Mouse (Mus musculus) myocyte (in vitro differentiated cells): ENCODE results near the gene Rps19bp1. TPM values are rescaled to one million over a fixed set of nuclear protein-coding genes. Genes with fewer than 3 reads are reported as not detected.

Experiments
- H3K27me3 ChIP-seq: one replicate; pipeline ENCODE4 v1.6.1; 2011; ENCODE audit not compliant: control insufficient read depth, insufficient read depth, insufficient read length
- H3K36me3 ChIP-seq: one replicate; pipeline ENCODE4 v1.6.1; 2011; ENCODE audit not compliant: control insufficient read depth, insufficient read depth
- H3K4me2 ChIP-seq: one replicate; pipeline ENCODE4 v1.6.1; 2011; ENCODE audit warnings: low read depth, control low read depth
- H3K4me3 ChIP-seq: one replicate; pipeline ENCODE4 v1.5.1; 2011; ENCODE audit warnings: mild to moderate bottlenecking, control low read depth, moderate library complexity
- H3K79me2 ChIP-seq: one replicate; pipeline ENCODE4 v1.6.1; 2011; ENCODE audit not compliant: control insufficient read depth, insufficient read depth
- H3ac ChIP-seq: one replicate; pipeline ENCODE4 v1.6.1; 2011; ENCODE audit not compliant: control insufficient read depth, insufficient read length
- CEBPB ChIP-seq: IDR thresholded peaks from 2 replicates; pipeline ENCODE4 v1.6.1; 2011; ENCODE audit warnings: mild to moderate bottlenecking, moderate library complexity; ENCODE audit not compliant: poor library complexity, insufficient read depth, severe bottlenecking
- E2F4 ChIP-seq: IDR thresholded peaks from one replicate; pipeline ENCODE4 v1.6.1; 2011; ENCODE audit warnings: mild to moderate bottlenecking, control low read depth, moderate library complexity; ENCODE audit not compliant: insufficient read depth
- MAX ChIP-seq: IDR thresholded peaks from one replicate; pipeline ENCODE4 v1.6.1; 2011; ENCODE audit warnings: low read depth, mild to moderate bottlenecking, control low read depth
- MYOD1 ChIP-seq, 3 experiments: IDR thresholded peaks; one replicate each; pipeline ENCODE4 v1.6.1; 2011; ENCODE audit warnings: control low read depth in 2 of 3, low read depth in 2 of 3, mild to moderate bottlenecking in 2 of 3, moderate library complexity in 1 of 3; ENCODE audit not compliant: insufficient read length in 2 of 3, control insufficient read depth in 1 of 3
- MYOG ChIP-seq, 3 experiments: IDR thresholded peaks; one replicate each; pipeline ENCODE4 v1.6.1; 2011; ENCODE audit warnings: control low read depth in 2 of 3, low read depth in 2 of 3, mild to moderate bottlenecking in 2 of 3; ENCODE audit not compliant: insufficient read length in 2 of 3, control insufficient read depth in 1 of 3, insufficient read depth in 1 of 3
- POLR2A ChIP-seq: IDR thresholded peaks from one replicate; pipeline ENCODE4 v1.6.1; 2011; ENCODE audit warnings: low read depth, mild to moderate bottlenecking, control low read depth, moderate library complexity; ENCODE audit not compliant: insufficient read length
- POLR2AphosphoS2 ChIP-seq: IDR thresholded peaks from one replicate; pipeline ENCODE4 v1.6.1; 2011; ENCODE audit warnings: low read depth, control low read depth; ENCODE audit not compliant: insufficient read length
- REST ChIP-seq: IDR thresholded peaks from one replicate; pipeline ENCODE4 v1.6.1; 2011; ENCODE audit warnings: mild to moderate bottlenecking, control low read depth, moderate library complexity; ENCODE audit not compliant: insufficient read depth, insufficient read length
- SRF ChIP-seq: IDR thresholded peaks from one replicate; pipeline ENCODE4 v1.6.1; 2011; ENCODE audit warnings: low read depth; ENCODE audit not compliant: control insufficient read depth, insufficient read length
- TCF12 ChIP-seq: IDR thresholded peaks from one replicate; pipeline ENCODE4 v1.6.1; 2011; ENCODE audit warnings: mild to moderate bottlenecking, control low read depth; ENCODE audit not compliant: poor library complexity, insufficient read depth, severe bottlenecking
- TCF3 ChIP-seq: IDR thresholded peaks from one replicate; pipeline ENCODE4 v1.6.1; 2011; ENCODE audit warnings: low read depth, control low read depth; ENCODE audit not compliant: insufficient read length
- USF1 ChIP-seq: IDR thresholded peaks from one replicate; pipeline ENCODE4 v1.6.1; 2011; ENCODE audit warnings: low read depth, mild to moderate bottlenecking, control low read depth, moderate library complexity
- polyA plus RNA-seq: library from polyadenylated mRNA; unstranded; fragments of >200 nt; fragmentation: generic; extraction: Trizol; gene quantifications from one replicate; pipeline ENCODE4 v1.2.1, GENCODE M21; 2012; ENCODE audit warnings: missing spikeins

Gene Rps19bp1
- polyA plus RNA-seq, 1 experiment: 144 TPM

GRCm38 (mm10) chr15:80233733-80234509 lies 30.2 kb downstream of the Rps19bp1 start, which contains the start of gene Mief1:
Mief1 (plus strand) TSS chr15:80234018.
- TF ChIP-seq E2F4: no peak
- TF ChIP-seq MAX: no peak
- peak; percentile 64 for TF ChIP-seq POLR2A
- peak in 2 of 3 experiments; percentile 67 to 76 for TF ChIP-seq MYOD1 (IDR thresholded peaks at IDR 0.05; ENCODE audit: control insufficient read depth in 1 of 3, insufficient read length in 2 of 3, low read depth in 2 of 3)
- peak; percentile 73 for TF ChIP-seq SRF
- TF ChIP-seq CEBPB: no peak
- peak; percentile 66 for TF ChIP-seq POLR2AphosphoS2
- peak; percentile 24 to 73 (median 43) for TF ChIP-seq MYOG (IDR thresholded peaks at IDR 0.05; ENCODE audit: control insufficient read depth in 1 of 3, insufficient read depth in 1 of 3, insufficient read length in 2 of 3, low read depth in 2 of 3)
- H3K27me3 ChIP-seq: no peaks in the 10 kb centered on the region
- peaks cover 34% of the 10 kb centered on the region for H3K79me2 ChIP-seq
- H3K36me3 ChIP-seq: peaks cover 33% of the 10 kb centered on the region
- H3K4me2 ChIP-seq: peak within 1 kb of the TSS; percentile 78
- H3ac ChIP-seq: peak within 1 kb of the TSS; percentile 62
- H3K4me3 ChIP-seq: peak within 1 kb of the TSS; percentile 92

DNA sequence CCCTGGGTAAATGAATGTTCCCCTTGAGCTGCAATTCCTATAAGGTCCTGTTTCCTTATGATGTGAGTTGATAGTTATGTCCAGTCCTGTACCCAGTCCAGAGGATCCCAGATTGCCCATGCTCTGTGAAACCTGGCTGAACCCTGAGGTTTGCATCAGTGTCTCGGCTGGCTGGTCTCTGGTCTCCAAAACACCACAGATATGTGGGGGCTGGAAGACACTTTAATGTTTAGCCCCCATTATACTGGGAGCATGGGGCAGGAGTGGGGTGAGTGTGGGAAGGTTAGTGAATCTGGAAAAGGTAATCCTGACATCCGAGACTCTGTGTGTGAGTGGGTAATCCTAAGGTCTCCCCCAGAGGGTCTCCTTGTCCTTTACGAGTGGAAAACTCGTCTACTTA lies 31.1 kb downstream of the Rps19bp1 start:
- Histone ChIP-seq H3K4me2 (peak overlapping the region; percentile 78), H3K27me3 (no peaks in the 10 kb centered on the region), H3K36me3 (peaks cover 24% of the 10 kb centered on the region), H3K79me2 (peaks cover 34% of the 10 kb centered on the region), H3K4me3 (peak overlapping the region; percentile 92), H3ac (no peak overlapping the region)
- no peak for TF ChIP-seq TCF3
- TF ChIP-seq POLR2A: no peak
- no peak for TF ChIP-seq E2F4
- TF ChIP-seq SRF: no peak
- no peak for TF ChIP-seq POLR2AphosphoS2
- no peak for TF ChIP-seq TCF12
- no peak for TF ChIP-seq MYOD1 (IDR thresholded peaks at IDR 0.05; ENCODE audit: control insufficient read depth in 1 of 3, insufficient read length in 2 of 3, low read depth in 2 of 3)
- TF ChIP-seq USF1: no peak
- no peak for TF ChIP-seq MAX
- no peak for TF ChIP-seq CEBPB
- TF ChIP-seq MYOG (IDR thresholded peaks at IDR 0.05; ENCODE audit: control insufficient read depth in 1 of 3, insufficient read depth in 1 of 3, insufficient read length in 2 of 3, low read depth in 2 of 3): no peak
- no peak for TF ChIP-seq REST

DNA sequence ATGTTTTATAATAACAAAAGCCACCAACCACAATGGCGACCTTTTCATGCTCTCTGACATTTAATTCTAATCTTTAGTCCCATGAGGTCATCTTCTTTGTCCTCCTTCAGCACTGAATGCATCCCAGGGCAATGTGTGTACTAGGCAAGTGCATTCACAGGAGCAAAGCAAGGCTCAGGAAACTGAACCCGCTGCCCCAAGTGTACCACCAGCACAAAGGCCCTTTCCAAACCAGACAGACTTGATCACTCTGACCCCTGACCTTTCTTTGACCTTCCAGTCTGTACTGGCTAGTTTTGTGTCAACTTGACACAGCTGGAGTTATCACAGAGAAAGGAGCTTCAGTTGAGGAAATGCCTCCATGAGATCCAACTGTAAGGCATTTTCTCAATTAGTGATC lies 31.8 kb downstream of the Rps19bp1 start:
- Histone ChIP-seq H3K79me2 (peaks cover 32% of the 10 kb centered on the region), H3K4me2 (no peak overlapping the region), H3K4me3 (no peak overlapping the region), H3K36me3 (peaks cover 18% of the 10 kb centered on the region), H3K27me3 (no peaks in the 10 kb centered on the region), H3ac (no peak overlapping the region)
- TF ChIP-seq MYOD1 (IDR thresholded peaks at IDR 0.05; ENCODE audit: control insufficient read depth in 1 of 3, insufficient read length in 2 of 3, low read depth in 2 of 3) (no peak), POLR2A (no peak), MAX (no peak), TCF3 (no peak), REST (no peak), MYOG (IDR thresholded peaks at IDR 0.05; ENCODE audit: control insufficient read depth in 1 of 3, insufficient read depth in 1 of 3, insufficient read length in 2 of 3, low read depth in 2 of 3) (no peak), E2F4 (no peak), POLR2AphosphoS2 (no peak), SRF (no peak), USF1 (no peak), CEBPB (no peak), TCF12 (no peak)

- no peak overlapping the region for H3K4me2 ChIP-seq
- no peaks in the 10 kb centered on the region for H3K36me3 ChIP-seq
- H3ac ChIP-seq: no peak overlapping the region
- no peak overlapping the region for H3K4me3 ChIP-seq
- TF ChIP-seq POLR2A: no peak
- no peak for TF ChIP-seq MAX
- TF ChIP-seq TCF12: no peak
- TF ChIP-seq E2F4: no peak
- TF ChIP-seq USF1: no peak
- TF ChIP-seq REST: no peak
- TF ChIP-seq MYOG (IDR thresholded peaks at IDR 0.05; ENCODE audit: control insufficient read depth in 1 of 3, insufficient read depth in 1 of 3, insufficient read length in 2 of 3, low read depth in 2 of 3): no peak
- TF ChIP-seq SRF: no peak
- no peak for TF ChIP-seq POLR2AphosphoS2
- TF ChIP-seq CEBPB: no peak
- no peak for TF ChIP-seq MYOD1 (IDR thresholded peaks at IDR 0.05; ENCODE audit: control insufficient read depth in 1 of 3, insufficient read length in 2 of 3, low read depth in 2 of 3)
- TF ChIP-seq TCF3: no peak
- H3K79me2 ChIP-seq: no peaks in the 10 kb centered on the region
- no peaks in the 10 kb centered on the region for H3K27me3 ChIP-seq
Measured at GRCm38 (mm10) chr15:80228071-80228800, 35.9 kb downstream of the Rps19bp1 start.
